Mouse (Mus musculus): ENCODE results near the gene Pdzrn3.

DNA sequence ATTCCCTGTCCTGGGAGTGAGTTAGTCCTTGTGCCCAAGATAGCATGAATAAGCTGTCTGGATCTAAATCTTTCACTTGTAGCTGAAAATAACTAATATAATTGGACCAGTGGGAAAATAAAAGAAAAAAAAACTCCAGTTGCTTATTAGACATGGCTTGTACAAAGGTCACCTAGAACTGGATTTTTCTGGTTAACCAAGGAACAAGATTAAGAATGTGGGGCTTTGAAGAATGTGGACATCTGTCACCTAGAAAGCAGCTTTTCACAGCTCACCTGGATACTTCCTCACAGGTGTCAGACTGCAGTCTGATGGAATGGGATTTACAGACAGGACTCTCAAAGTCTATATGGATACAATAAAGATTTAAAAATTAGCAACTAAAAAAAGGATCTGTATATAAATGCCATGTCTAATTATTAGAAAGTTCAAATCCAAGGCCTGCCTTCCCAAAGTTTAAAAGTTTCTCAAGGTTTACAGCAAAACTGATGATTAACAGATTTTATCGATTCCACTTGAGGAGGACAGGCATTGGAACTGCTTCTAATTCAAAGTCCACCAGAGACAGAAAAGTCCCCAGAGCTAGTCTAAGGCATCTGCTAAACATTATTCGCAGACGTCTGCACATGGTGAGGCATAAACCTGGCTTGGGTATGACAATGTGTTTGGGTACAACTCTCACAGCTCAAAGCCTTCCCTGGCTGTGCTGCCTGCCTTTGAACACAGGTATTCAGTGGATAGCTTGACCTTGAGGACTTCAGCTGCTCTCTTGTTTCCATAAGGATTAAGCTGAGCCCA, 51.7 kb downstream of the Pdzrn3 start:
- TF ChIP-seq E2F4 (IDR thresholded peaks at IDR 0.05; ENCODE audit: insufficient read depth) (no peak), POLR2A (IDR thresholded peaks at IDR 0.05; ENCODE audit: insufficient read length, low read depth) (no peak), MAX (IDR thresholded peaks at IDR 0.05; ENCODE audit: low read depth) (no peak), REST (IDR thresholded peaks at IDR 0.05; ENCODE audit: insufficient read depth, insufficient read length) (no peak), TCF12 (IDR thresholded peaks at IDR 0.05; ENCODE audit: insufficient read depth, poor library complexity, severe bottlenecking) (no peak), POLR2AphosphoS2 (IDR thresholded peaks at IDR 0.05; ENCODE audit: insufficient read length, low read depth) (no peak), MYOD1 (IDR thresholded peaks at IDR 0.05; ENCODE audit: control insufficient read depth in 1 of 3, insufficient read length in 2 of 3, low read depth in 2 of 3) (no peak), CEBPB (IDR thresholded peaks at IDR 0.05; ENCODE audit: insufficient read depth, poor library complexity, severe bottlenecking) (no peak), MYOG (IDR thresholded peaks at IDR 0.05; ENCODE audit: control insufficient read depth in 1 of 3, insufficient read depth in 1 of 3, insufficient read length in 2 of 3, low read depth in 2 of 3) (peak in 1 of 3 experiments; percentile 11), TCF3 (IDR thresholded peaks at IDR 0.05; ENCODE audit: insufficient read length, low read depth) (no peak)
